Mouse (Mus musculus): ENCODE data around the gene Gm21874. TPM values are rescaled to one million over a fixed set of nuclear protein-coding genes. Genes with fewer than 3 reads are reported as not detected.

Gm21874 gene
- total RNA-seq (2023) = not detected

GRCm38 (mm10) chrY:9416048-9416447, at the start of gene Gm21874:
Gene Gm21874 (minus strand): TSS chrY:9416148.

Other genes starting within 250 kb of the Gm21874 start
- not detected for gene Gm21721, start 214.0 kb downstream of the Gm21874 start, total RNA-seq (2023)
- not detected for gene Gm21812, start 69.0 kb downstream of the Gm21874 start, total RNA-seq (2023)

Data from monocyte, adult 59 days (primary cell).